Mouse (Mus musculus): ENCODE measurements around the gene Gnaq. TPM values are rescaled to one million over a fixed set of nuclear protein-coding genes. Genes with fewer than 3 reads are reported as not detected.

The Gnaq gene
- total and polyA plus RNA-seq, 3 experiments = 8.1 to 12.9 (median 8.2) TPM

GRCm38 (mm10) chr19:16093616-16094015 is 39.0 kb upstream of the Gnaq start:
- dilution Hi-C loops (cut with MboI; ENCODE audit: extremely low pct_ligation_motif_present, extremely low pct_unique_long_range_greater_than_20kb, low sequenced_read_pairs) (no loop called here), in situ Hi-C loops (cut with MboI; ENCODE audit: low pct_ligation_motif_present, low pct_unique_long_range_greater_than_20kb, low sequenced_read_pairs) (no loop called here)
- Histone ChIP-seq H3K79me2 (replicated peaks; ENCODE audit: control insufficient read depth, extremely low read depth, insufficient read depth, poor library complexity, severe bottlenecking) (no peaks in the 10 kb centered on the region), H3K9ac (ENCODE audit: insufficient read depth, low read depth) (no peak overlapping the region), H3K4me2 (ENCODE audit: insufficient read depth, low read depth, poor library complexity, severe bottlenecking) (no peak overlapping the region), H3K36me3 (replicated peaks in 1 of 2; ENCODE audit: control insufficient read depth in 1 of 2, insufficient read depth in 1 of 2, low read length in 1 of 2) (no peaks in the 10 kb centered on the region), H3K4me1 (ENCODE audit: control insufficient read depth in 1 of 2, insufficient read depth in 2 of 2) (peaks cover 0 to 3% of the 10 kb centered on the region in 2 experiments; a peak in 1 of 4 replicates), H3K4me3 (replicated peaks in 1 of 3; ENCODE audit: low read depth in 2 of 3, low read length in 2 of 3, poor library complexity in 1 of 3) (no peak overlapping the region), H3K9me3 (replicated peaks; ENCODE audit: low read length) (peaks cover 1% of the 10 kb centered on the region), H3K27me3 (replicated peaks) (no peaks in the 10 kb centered on the region), H3K27ac (ENCODE audit: insufficient read depth, low read depth) (no peak overlapping the region)
- TF ChIP-seq MXI1 (IDR thresholded peaks at IDR 0.05; ENCODE audit: low read depth, low read length) (no peak), POLR2A (IDR thresholded peaks at IDR 0.05; ENCODE audit: low read depth, low read length) (no peak), IRF4 (IDR thresholded peaks at IDR 0.05; ENCODE audit: low read depth, low read length) (no peak), NRF1 (IDR thresholded peaks at IDR 0.05; ENCODE audit: low read depth, low read length) (no peak), MAX (IDR thresholded peaks at IDR 0.05; ENCODE audit: low read length) (no peak), ZC3H11A (IDR thresholded peaks at IDR 0.05; ENCODE audit: low read depth, low read length) (no peak), TBP (conservative IDR thresholded peaks at IDR 0.05; ENCODE audit: low read depth, low read length) (no peak), MEF2A (IDR thresholded peaks at IDR 0.05; ENCODE audit: borderline replicate concordance, low read depth, low read length) (no peak), HCFC1 (IDR thresholded peaks at IDR 0.05; ENCODE audit: low read depth, low read length) (no peak), RAD21 (IDR thresholded peaks at IDR 0.05; ENCODE audit: low read depth, low read length) (no peak), ZNF384 (IDR thresholded peaks at IDR 0.05; ENCODE audit: low read depth, low read length) (no peak)
- no peak for DNase-seq (ENCODE audit: extremely low read depth)

DNA sequence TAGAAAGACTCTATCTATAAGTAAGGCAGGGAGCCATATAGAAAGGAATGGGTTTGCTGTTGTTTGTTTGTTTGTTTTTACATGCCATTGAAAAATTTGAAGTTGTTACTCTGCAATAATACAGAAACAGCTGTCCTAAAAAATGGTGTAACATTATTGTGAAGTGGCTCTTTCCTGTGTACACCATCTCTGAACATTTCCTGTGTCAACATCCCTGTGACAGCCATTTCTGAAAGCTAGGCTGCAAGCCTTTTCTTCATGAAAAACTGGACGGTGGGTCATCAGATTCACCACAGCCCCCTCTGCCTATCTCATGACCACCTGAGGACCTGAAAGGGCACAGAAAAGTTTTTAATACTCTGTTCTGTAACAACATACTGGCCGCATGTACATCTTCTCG is 22.7 kb upstream of the Gnaq start:
- no peak overlapping the region for H3K27ac ChIP-seq (ENCODE audit: insufficient read depth, low read depth)

More for the DNA sequence above, 22.7 kb upstream of the Gnaq start:
- Histone ChIP-seq H3K4me2 (ENCODE audit: insufficient read depth, low read depth, poor library complexity, severe bottlenecking) (no peak overlapping the region), H3K36me3 (replicated peaks in 1 of 2; ENCODE audit: control insufficient read depth in 1 of 2, insufficient read depth in 1 of 2, low read length in 1 of 2) (no peaks in the 10 kb centered on the region), H3K4me1 (ENCODE audit: control insufficient read depth in 1 of 2, insufficient read depth in 2 of 2) (peaks cover 17 to 39% of the 10 kb centered on the region in 2 experiments), H3K9ac (ENCODE audit: insufficient read depth, low read depth) (no peak overlapping the region), H3K4me3 (replicated peaks in 1 of 3; ENCODE audit: low read depth in 2 of 3, low read length in 2 of 3, poor library complexity in 1 of 3) (no peak overlapping the region), H3K27me3 (replicated peaks) (no peaks in the 10 kb centered on the region), H3K9me3 (replicated peaks; ENCODE audit: low read length) (no peaks in the 10 kb centered on the region), H3K79me2 (replicated peaks; ENCODE audit: control insufficient read depth, extremely low read depth, insufficient read depth, poor library complexity, severe bottlenecking) (no peaks in the 10 kb centered on the region)
- TF ChIP-seq MEF2A (IDR thresholded peaks at IDR 0.05; ENCODE audit: borderline replicate concordance, low read depth, low read length) (no peak), MXI1 (IDR thresholded peaks at IDR 0.05; ENCODE audit: low read depth, low read length) (no peak), RCOR1 (conservative IDR thresholded peaks at IDR 0.05; ENCODE audit: low read depth, low read length) (no peak), ZKSCAN1 (IDR thresholded peaks at IDR 0.05; ENCODE audit: borderline replicate concordance, low read depth, low read length) (no peak), MAX (IDR thresholded peaks at IDR 0.05; ENCODE audit: low read length) (no peak), HCFC1 (IDR thresholded peaks at IDR 0.05; ENCODE audit: low read depth, low read length) (no peak), ZC3H11A (IDR thresholded peaks at IDR 0.05; ENCODE audit: low read depth, low read length) (no peak), PAX5 (IDR thresholded peaks at IDR 0.05; ENCODE audit: low read length) (no peak), KAT2A (IDR thresholded peaks at IDR 0.05; ENCODE audit: insufficient replicate concordance, low read length) (no peak), MYC (IDR thresholded peaks at IDR 0.05; ENCODE audit: low read depth, low read length) (no peak), POLR2AphosphoS2 (IDR thresholded peaks at IDR 0.05; ENCODE audit: low read depth, low read length) (no peak), NELFE (IDR thresholded peaks at IDR 0.05; ENCODE audit: low read depth, low read length) (no peak), SMC3 (IDR thresholded peaks at IDR 0.05; ENCODE audit: low read depth, low read length) (no peak), ETS1 (conservative IDR thresholded peaks at IDR 0.05; ENCODE audit: low read depth, low read length) (no peak), TBP (conservative IDR thresholded peaks at IDR 0.05; ENCODE audit: low read depth, low read length) (no peak), CHD2 (IDR thresholded peaks at IDR 0.05; ENCODE audit: low read length) (no peak), ELF1 (IDR thresholded peaks at IDR 0.05; ENCODE audit: low read depth, low read length) (no peak), JUND (conservative IDR thresholded peaks at IDR 0.05; ENCODE audit: low read depth, low read length) (no peak), GABPA (IDR thresholded peaks at IDR 0.05; ENCODE audit: insufficient replicate concordance, low read depth, low read length) (no peak)
- in situ Hi-C loops (cut with MboI; ENCODE audit: low pct_ligation_motif_present, low pct_unique_long_range_greater_than_20kb, low sequenced_read_pairs) = no loop called here
- dilution Hi-C loops (cut with MboI; ENCODE audit: extremely low pct_ligation_motif_present, extremely low pct_unique_long_range_greater_than_20kb, low sequenced_read_pairs) = no loop called here
- no peak for DNase-seq (ENCODE audit: extremely low read depth)

Data from CH12.LX (cell line).